Mouse (Mus musculus) retina, adult 2 months (tissue): Measurements from ENCODE around the gene Rpa1.

Source experiments
- DNase-seq: peaks from one replicate; pipeline ENCODE4 v3.0.0-alpha.2; 2012; ENCODE audit warnings: low read depth, low spot score

Gene Rpa1

GRCm38 (mm10) chr11:75262791-75263190, 85.3 kb downstream of the Rpa1 start:
- no peak for DNase-seq

GRCm38 (mm10) chr11:75262181-75262580, 85.9 kb downstream of the Rpa1 start:
- DNase-seq, result no peak

- DNase-seq, result no peak
Measured at GRCm38 (mm10) chr11:75261730-75262129, 86.4 kb downstream of the Rpa1 start.

GRCm38 (mm10) chr11:75261016-75261415, 87.1 kb downstream of the Rpa1 start:
- no peak for DNase-seq

- DNase-seq, result no peak
Measured at GRCm38 (mm10) chr11:75259996-75260561, 88.0 kb downstream of the Rpa1 start.

GRCm38 (mm10) chr11:75259416-75259815, 88.7 kb downstream of the Rpa1 start:
- no peak for DNase-seq

- DNase-seq, result no peak
Measured at GRCm38 (mm10) chr11:75257056-75257648, 91.0 kb downstream of the Rpa1 start.

GRCm38 (mm10) chr11:75255330-75255729, 92.8 kb downstream of the Rpa1 start:
- no peak for DNase-seq

GRCm38 (mm10) chr11:75254252-75254912, 93.7 kb downstream of the Rpa1 start:
- no peak for DNase-seq

- DNase-seq, result no peak
Measured at GRCm38 (mm10) chr11:75251557-75252070, 96.5 kb downstream of the Rpa1 start.

GRCm38 (mm10) chr11:75251006-75251512, 97.1 kb downstream of the Rpa1 start:
- DNase-seq, result no peak

- no peak for DNase-seq
Measured at GRCm38 (mm10) chr11:75249588-75249987, 98.5 kb downstream of the Rpa1 start.
